Mouse (Mus musculus) kidney, adult 2 months (tissue): ENCODE measurements around the gene Scaper. TPM values are rescaled to one million over a fixed set of nuclear protein-coding genes. Genes with fewer than 3 reads are reported as not detected.
A peak's percentile ranks its signal among the peaks of the same experiment; 100 is the strongest.

Experiments used
- DNase-seq: peaks from one replicate; pipeline ENCODE4 v3.0.0; 2021
- H3K27ac ChIP-seq: fragments of 200-500 bp; 2 replicates; pipeline ENCODE4 v1.5.1; 2012; ENCODE audit warnings: low read depth, low read length, control low read depth, inconsistent platforms; ENCODE audit not compliant: insufficient read depth
- H3K27me3 ChIP-seq: fragments of 200-500 bp; replicated peaks from 2 replicates; pipeline ENCODE4 v1.6.1; 2012; ENCODE audit warnings: mild to moderate bottlenecking, moderate library complexity, low read length, inconsistent platforms; ENCODE audit not compliant: control insufficient read depth, insufficient read depth
- H3K36me3 ChIP-seq: fragments of 200-500 bp; 2 replicates; pipeline ENCODE4 v1.6.1; 2012; ENCODE audit warnings: mild to moderate bottlenecking, moderate library complexity, low read length, inconsistent platforms; ENCODE audit not compliant: control insufficient read depth, insufficient read depth
- H3K4me1 ChIP-seq: fragments of 200-500 bp; 2 replicates; pipeline ENCODE4 v1.6.1; 2011; ENCODE audit warnings: low read length; ENCODE audit not compliant: control insufficient read depth, insufficient read depth
- H3K4me3 ChIP-seq: fragments of 200-500 bp; 2 replicates; pipeline ENCODE4 v1.5.1; 2011; ENCODE audit warnings: mild to moderate bottlenecking, low read depth, low read length, control low read depth; ENCODE audit not compliant: insufficient read depth
- CTCF ChIP-seq: fragments of 200-500 bp; conservative IDR thresholded peaks from 2 replicates; pipeline ENCODE4 v1.5.1; 2011; ENCODE audit warnings: low read depth, mild to moderate bottlenecking, control low read depth, low read length, moderate library complexity, mixed read lengths; ENCODE audit not compliant: insufficient read depth, insufficient read length
- POLR2A ChIP-seq: fragments of 200-500 bp; IDR thresholded peaks from one replicate; pipeline ENCODE4 v1.6.1; 2011; ENCODE audit warnings: low read depth, low read length, control low read depth
- WGBS: fragments of 180-500 bp; shearing (Covaris S2); methylation state at CpG from one replicate; pipeline ENCODE4 v1.1.7; 2018; 5-methylcytosine and 5-hydroxymethylcytosine counted together
- polyA plus RNA-seq: library from polyadenylated mRNA; depleted of rRNA; stranded (reverse); fragments of >200 nt; gene quantifications from 2 replicates; pipeline ENCODE4 v1.2.3, GENCODE M21; 2012

Scaper gene
- polyA plus RNA-seq, 1 experiment: 4.1 TPM

DNA sequence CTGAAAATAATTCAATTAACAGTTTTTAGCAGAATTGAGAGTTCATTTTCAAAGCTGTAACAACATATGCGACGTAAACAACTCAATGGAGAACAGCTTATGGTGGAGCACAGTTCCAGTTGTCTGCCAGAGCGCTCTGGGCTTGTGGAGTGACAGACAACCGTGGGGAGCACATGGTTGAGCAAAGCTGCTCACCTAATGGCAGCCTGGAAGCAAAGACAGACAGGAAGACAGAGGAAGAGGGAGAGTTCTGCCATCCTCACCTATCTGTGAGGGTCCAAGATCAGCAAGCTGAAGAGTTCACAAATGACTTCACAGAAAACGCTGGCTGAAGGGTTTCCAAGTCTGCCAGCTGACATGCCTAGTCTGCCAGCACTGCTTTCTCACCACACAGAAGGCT, 227.4 kb downstream of the Scaper start:
- WGBS: 93% methylated on average over 5 of the region's 5 CpGs
- no peaks in the 10 kb centered on the region for H3K36me3 ChIP-seq
- H3K27ac ChIP-seq: no peak overlapping the region
- no peaks in the 10 kb centered on the region for H3K27me3 ChIP-seq
- TF ChIP-seq CTCF (no peak), POLR2A (no peak)
- no peak overlapping the region for H3K4me3 ChIP-seq
- no peak for DNase-seq
- H3K4me1 ChIP-seq: no peaks in the 10 kb centered on the region

DNA sequence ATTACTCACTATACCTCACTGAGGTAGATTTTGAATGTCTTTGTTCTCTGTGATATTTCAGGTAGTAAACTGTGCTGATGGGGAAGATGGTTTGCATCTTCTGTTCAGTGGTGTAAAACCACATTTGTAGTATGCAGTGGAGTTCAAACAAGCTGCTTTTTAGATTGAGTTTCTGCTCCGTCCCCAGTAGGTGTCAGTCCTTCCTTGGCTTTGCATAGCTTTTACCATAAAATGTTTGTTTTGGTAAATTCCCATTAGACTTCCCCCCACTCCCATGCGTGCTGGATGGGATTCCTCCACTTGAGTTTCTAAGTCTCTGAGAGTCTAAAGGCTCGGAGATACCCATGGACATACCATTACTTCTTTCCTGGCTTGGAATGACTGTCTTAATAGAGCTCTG, 231.3 kb downstream of the Scaper start:
- no peak for DNase-seq
- no peak for TF ChIP-seq POLR2A
- no peak for TF ChIP-seq CTCF
- WGBS: 65% methylated on average over 3 of the region's 3 CpGs
- no peaks in the 10 kb centered on the region for H3K4me1 ChIP-seq
- H3K4me3 ChIP-seq: no peak overlapping the region
- H3K27ac ChIP-seq: no peak overlapping the region
- no peaks in the 10 kb centered on the region for H3K36me3 ChIP-seq
- H3K27me3 ChIP-seq: no peaks in the 10 kb centered on the region

DNA sequence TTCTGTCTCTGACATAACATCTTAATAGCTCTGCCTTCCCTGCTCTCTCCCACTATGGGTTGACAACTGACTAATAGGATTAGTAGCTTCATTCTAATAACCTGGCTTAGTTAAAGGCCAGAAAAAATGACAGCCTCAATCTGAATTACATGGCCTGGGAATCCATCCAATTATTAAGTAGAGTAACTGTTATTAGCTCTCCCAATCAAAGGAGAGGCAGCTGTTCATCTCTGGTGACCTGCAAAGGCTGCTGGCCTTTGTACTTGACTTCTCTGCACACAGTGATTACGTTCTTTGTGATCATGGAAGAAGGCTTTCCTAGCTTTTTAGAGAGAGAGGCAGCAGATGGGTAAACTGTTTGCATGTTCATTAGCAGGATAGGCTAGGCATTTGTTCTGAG, 242.6 kb downstream of the Scaper start:
- DNase-seq: no peak
- H3K36me3 ChIP-seq: no peaks in the 10 kb centered on the region
- no peaks in the 10 kb centered on the region for H3K27me3 ChIP-seq
- H3K27ac ChIP-seq: no peak overlapping the region
- H3K4me1 ChIP-seq: no peaks in the 10 kb centered on the region
- H3K4me3 ChIP-seq: no peak overlapping the region
- TF ChIP-seq POLR2A: no peak
- no peak for TF ChIP-seq CTCF
- WGBS: 63% methylated on average over 1 of the region's 1 CpGs

DNA sequence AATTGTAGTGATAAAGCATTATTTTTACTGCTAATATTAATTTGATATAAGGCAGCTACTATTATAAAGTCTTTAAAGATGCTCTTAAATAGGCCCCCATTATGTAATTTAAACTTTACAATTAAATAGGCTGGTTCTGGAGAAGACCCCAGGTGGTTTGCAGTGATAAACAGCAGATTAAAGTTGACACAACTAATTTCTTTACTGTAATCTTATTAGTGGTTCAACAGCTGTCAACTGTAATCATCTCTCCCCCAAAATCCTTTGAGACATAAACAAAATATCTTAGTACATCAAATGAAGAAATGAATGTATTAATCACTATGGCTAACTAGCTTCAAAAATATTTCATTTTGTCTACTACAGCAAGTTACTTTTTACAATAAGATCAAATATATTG, 260.8 kb downstream of the Scaper start:
- TF ChIP-seq POLR2A: no peak
- no peak for TF ChIP-seq CTCF
- no peak overlapping the region for H3K27ac ChIP-seq
- no peak for DNase-seq
- no peak overlapping the region for H3K4me3 ChIP-seq
- H3K36me3 ChIP-seq: no peaks in the 10 kb centered on the region
- H3K27me3 ChIP-seq: no peaks in the 10 kb centered on the region
- H3K4me1 ChIP-seq: no peaks in the 10 kb centered on the region

DNA sequence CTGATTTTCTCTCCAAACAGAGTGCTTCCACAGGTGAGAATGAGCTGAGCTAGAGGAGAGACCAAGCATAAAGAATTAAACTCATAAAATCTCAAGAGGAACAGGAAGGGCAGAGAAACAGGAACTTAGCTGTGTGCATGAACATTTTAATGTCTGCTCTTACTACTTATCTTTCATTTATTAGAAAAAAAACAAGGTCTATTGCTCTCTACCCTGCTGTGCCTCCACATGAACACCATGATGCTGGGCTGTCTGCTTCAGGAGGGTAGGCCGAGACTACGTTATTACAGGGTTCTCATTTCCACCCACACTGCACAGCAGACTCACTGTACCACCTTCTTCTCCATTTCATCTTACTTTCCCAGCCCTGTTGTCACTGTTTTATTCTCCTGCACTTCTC, 291.5 kb downstream of the Scaper start:
- Histone ChIP-seq H3K27ac (no peak overlapping the region), H3K27me3 (no peaks in the 10 kb centered on the region), H3K4me1 (no peaks in the 10 kb centered on the region), H3K4me3 (no peak overlapping the region), H3K36me3 (no peaks in the 10 kb centered on the region)
- no peak for DNase-seq
- TF ChIP-seq POLR2A: no peak
- no peak for TF ChIP-seq CTCF
- 89% methylated on average over 2 of the region's 2 CpGs for WGBS

DNA sequence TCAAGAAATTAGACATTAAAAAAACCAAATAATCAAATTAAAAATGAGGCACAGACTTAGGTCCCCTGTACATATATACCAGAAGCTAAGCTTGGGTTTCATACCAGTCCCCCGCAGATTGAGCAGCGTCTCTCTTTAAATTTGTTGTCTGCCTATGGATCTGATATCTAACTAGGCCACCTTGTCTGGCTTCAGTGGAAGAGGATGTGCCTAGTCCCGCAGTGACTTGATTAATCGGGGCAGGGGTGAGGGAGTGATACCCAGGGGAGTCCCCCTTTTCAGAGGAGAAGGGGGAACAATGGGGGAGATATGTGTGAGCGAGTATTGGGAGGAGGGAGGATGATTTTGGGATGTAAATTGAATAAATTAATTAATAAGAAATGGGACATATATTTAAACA, 310.9 kb downstream of the Scaper start:
- Histone ChIP-seq H3K4me3 (no peak overlapping the region), H3K27me3 (no peaks in the 10 kb centered on the region), H3K27ac (no peak overlapping the region), H3K36me3 (no peaks in the 10 kb centered on the region), H3K4me1 (no peaks in the 10 kb centered on the region)
- 85% methylated on average over 5 of the region's 5 CpGs for WGBS
- TF ChIP-seq POLR2A (no peak), CTCF (no peak)
- no peak for DNase-seq

DNA sequence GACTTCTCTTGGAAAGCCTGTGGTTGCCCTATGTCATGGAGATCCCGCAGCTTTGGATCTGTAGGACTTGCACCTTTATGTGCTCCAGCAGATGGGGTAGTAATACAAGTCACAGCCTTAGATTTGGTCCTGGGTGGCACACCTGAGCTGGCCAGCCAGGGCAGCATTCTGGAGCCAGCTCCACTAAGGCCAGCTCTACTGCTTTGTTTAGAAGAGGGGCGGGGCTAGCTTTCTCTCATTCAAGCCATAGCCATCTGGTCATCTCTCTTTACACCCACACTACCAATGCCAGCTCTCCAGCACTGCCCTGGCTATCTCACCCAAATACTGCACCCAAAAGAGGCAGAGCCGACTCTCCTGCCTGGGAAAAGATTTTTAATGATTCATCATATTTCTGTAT, 323.2 kb downstream of the Scaper start:
- 87% methylated on average over 3 of the region's 3 CpGs for WGBS
- TF ChIP-seq POLR2A (no peak), CTCF (no peak)

DNA sequence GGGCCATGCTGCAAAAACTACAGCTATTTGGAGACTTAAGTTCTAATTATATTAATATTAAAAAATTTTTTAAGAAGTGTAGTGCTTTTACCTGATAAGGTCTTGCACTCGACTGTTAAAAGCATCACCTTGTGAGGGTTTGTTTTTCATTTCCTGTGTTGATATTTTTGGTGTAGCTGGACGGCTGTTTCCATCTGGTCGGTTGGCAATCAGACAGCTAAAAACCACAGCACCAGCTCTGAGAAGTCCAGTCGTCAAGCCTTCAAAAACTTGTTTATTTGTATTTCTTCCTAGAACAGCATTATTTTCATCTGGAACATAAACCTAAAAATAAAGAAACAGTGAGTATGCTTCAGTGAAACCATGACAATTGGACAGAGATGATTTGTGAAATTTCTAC, 328.2 kb downstream of the Scaper start:
- 46% methylated on average over 4 of the region's 4 CpGs for WGBS
- no peaks in the 10 kb centered on the region for H3K36me3 ChIP-seq
- TF ChIP-seq CTCF: no peak
- no peak for TF ChIP-seq POLR2A
- no peak overlapping the region for H3K4me3 ChIP-seq
- DNase-seq: peak; percentile 7
- H3K27me3 ChIP-seq: no peaks in the 10 kb centered on the region
- H3K4me1 ChIP-seq: peaks cover 10% of the 10 kb centered on the region; the same call in 1 of the 2 replicates
- no peak overlapping the region for H3K27ac ChIP-seq

More for the DNA sequence above, 323.2 kb downstream of the Scaper start:
- no peak overlapping the region for H3K4me3 ChIP-seq
- DNase-seq: no peak
- H3K27ac ChIP-seq: no peak overlapping the region
- no peaks in the 10 kb centered on the region for H3K36me3 ChIP-seq
- no peaks in the 10 kb centered on the region for H3K4me1 ChIP-seq
- no peaks in the 10 kb centered on the region for H3K27me3 ChIP-seq
